Mouse (Mus musculus) megakaryocyte, embryonic 14.5 days (primary cell): ENCODE measurements around the gene Atp10b. TPM values are rescaled to one million over a fixed set of nuclear protein-coding genes. Genes with fewer than 3 reads are reported as not detected.

Experiments
- H3K27me3 ChIP-seq: replicated peaks from 2 replicates; pipeline ENCODE3; 2012; ENCODE audit warnings: inconsistent platforms
- H3K36me3 ChIP-seq: replicated peaks from 2 replicates; pipeline ENCODE3; 2012; ENCODE audit warnings: low read length, inconsistent platforms, mixed read lengths
- H3K4me1 ChIP-seq: 2 replicates; pipeline ENCODE4 v1.6.1; 2012; ENCODE audit warnings: inconsistent platforms
- H3K4me3 ChIP-seq: replicated peaks from 2 replicates; pipeline ENCODE3; 2012; ENCODE audit warnings: moderate library complexity, mild to moderate bottlenecking, inconsistent platforms
- H3K9me3 ChIP-seq: 2 replicates; pipeline ENCODE4 v1.6.1; 2012; ENCODE audit warnings: inconsistent platforms
- FLI1 ChIP-seq: IDR thresholded peaks from 2 replicates; pipeline ENCODE4 v1.6.1; 2012; ENCODE audit warnings: low read length, inconsistent platforms, mixed read lengths
- GATA1 ChIP-seq: IDR thresholded peaks from 3 replicates; pipeline ENCODE4 v1.6.1; 2012; ENCODE audit warnings: mixed read lengths, low read length, inconsistent platforms, borderline replicate concordance
- polyA plus RNA-seq: library from polyadenylated mRNA; stranded (reverse); fragments of >175 nt; gene quantifications from 2 replicates; pipeline ENCODE4 v1.2.3, GENCODE M21; 2012; ENCODE audit warnings: low replicate concordance; ENCODE audit not compliant: insufficient read depth

The Atp10b gene
- polyA plus RNA-seq, 1 experiment: not detected

DNA sequence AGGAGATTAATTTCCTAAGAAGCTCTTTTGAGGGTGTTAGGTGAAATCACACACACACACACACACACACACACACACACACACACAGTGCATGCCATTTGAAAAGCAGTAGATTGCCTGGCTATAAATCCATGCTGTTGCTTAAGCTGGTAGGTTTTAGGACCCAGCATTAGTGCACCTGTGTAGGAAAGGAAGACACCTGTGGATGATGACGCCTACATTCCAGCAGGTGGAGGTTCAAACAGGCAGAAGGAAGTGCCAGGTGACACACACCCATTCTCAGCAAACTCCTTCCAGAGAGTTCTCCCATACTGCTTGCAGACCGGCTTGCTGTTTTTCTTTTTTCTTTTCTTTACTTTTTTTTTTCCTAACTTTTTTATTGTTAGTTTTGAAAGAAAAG lies 5.7 kb downstream of the Atp10b start:
- H3K4me1 ChIP-seq: no peaks in the 10 kb centered on the region
- no peaks in the 10 kb centered on the region for H3K36me3 ChIP-seq
- no peaks in the 10 kb centered on the region for H3K27me3 ChIP-seq
- H3K9me3 ChIP-seq: no peaks in the 10 kb centered on the region
- H3K4me3 ChIP-seq: no peak overlapping the region
- TF ChIP-seq GATA1 (no peak), FLI1 (no peak)

DNA sequence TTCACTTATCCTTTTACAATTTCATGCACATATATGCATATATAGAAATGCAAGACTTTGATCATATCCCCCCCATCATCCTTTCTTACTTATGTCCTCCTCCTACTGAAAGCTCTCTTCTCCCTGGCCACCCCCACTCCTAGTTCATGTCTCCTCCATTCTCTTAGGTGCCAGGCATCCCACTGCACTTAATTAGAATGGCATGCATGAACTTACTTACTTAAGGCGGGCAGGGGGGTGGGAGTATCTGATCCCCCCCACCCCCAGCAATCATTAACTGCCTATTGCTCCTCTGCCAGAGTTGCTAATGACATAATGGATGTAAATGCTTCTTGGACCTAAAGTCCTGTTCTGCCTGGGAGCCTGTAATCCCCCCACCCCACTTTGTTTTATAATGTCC lies 9.1 kb downstream of the Atp10b start:
- TF ChIP-seq FLI1 (no peak), GATA1 (no peak)
- Histone ChIP-seq H3K4me3 (no peak overlapping the region), H3K9me3 (no peaks in the 10 kb centered on the region), H3K27me3 (no peaks in the 10 kb centered on the region), H3K4me1 (no peaks in the 10 kb centered on the region), H3K36me3 (no peaks in the 10 kb centered on the region)

DNA sequence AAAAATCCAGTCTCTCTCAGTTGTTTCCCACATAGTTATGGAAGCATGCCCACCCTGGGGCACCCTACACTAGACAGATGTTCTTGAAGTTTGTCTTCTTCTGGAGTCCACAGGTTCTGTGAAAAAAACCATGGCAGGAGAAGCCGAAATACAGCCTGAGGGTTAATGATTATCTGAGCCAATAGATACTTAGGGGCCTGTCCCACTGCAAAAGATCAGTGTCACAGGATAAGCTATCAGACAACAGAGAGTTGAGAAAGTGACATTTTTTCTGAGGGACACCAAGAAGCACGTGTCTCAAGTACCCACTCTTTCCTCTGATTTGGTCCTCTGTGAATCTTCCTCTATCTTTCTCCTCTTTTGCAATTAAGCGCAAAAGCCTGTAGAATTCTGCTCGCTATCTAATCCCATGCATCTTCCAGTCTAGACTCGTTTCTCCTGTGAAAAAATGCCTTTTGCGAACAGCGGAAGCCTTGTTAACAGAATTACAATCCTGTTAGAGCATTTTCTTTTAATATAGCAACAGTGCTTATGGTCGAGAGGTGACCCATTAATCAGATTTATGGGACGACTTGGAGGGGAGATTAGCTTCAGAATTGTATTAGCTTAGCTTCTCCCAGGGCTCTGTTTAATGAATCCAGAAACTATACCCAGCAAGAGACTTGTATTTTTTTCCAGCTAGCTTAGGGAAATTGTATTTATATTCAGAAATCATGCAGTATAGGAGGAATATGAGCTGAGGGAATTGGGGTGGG lies 10.7 kb downstream of the Atp10b start:
- Histone ChIP-seq H3K4me1 (no peaks in the 10 kb centered on the region), H3K36me3 (no peaks in the 10 kb centered on the region), H3K4me3 (no peak overlapping the region), H3K27me3 (no peaks in the 10 kb centered on the region), H3K9me3 (no peaks in the 10 kb centered on the region)
- TF ChIP-seq FLI1 (no peak), GATA1 (no peak)

DNA sequence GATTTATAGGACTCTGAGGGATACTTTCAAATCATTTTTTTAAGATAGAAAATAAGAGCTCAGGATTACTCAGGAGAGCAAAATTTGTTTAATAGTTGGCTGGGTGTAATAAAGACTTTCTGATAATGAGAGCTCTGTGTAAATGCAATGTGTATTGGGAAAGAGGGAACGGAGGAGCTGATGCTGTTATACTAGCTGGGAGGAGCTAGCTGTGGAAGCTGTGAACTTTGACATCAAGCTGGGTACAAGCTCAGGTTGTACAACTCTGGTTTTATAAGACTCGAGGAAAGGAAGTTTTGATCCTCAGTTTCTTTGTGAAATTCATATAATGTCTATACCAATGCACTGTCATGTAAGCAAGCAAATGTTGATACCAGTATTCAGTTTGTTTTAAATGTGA lies 20.9 kb downstream of the Atp10b start:
- no peaks in the 10 kb centered on the region for H3K36me3 ChIP-seq
- no peaks in the 10 kb centered on the region for H3K9me3 ChIP-seq
- no peaks in the 10 kb centered on the region for H3K27me3 ChIP-seq
- no peaks in the 10 kb centered on the region for H3K4me1 ChIP-seq
- TF ChIP-seq FLI1 (no peak), GATA1 (no peak)
- H3K4me3 ChIP-seq: no peak overlapping the region

DNA sequence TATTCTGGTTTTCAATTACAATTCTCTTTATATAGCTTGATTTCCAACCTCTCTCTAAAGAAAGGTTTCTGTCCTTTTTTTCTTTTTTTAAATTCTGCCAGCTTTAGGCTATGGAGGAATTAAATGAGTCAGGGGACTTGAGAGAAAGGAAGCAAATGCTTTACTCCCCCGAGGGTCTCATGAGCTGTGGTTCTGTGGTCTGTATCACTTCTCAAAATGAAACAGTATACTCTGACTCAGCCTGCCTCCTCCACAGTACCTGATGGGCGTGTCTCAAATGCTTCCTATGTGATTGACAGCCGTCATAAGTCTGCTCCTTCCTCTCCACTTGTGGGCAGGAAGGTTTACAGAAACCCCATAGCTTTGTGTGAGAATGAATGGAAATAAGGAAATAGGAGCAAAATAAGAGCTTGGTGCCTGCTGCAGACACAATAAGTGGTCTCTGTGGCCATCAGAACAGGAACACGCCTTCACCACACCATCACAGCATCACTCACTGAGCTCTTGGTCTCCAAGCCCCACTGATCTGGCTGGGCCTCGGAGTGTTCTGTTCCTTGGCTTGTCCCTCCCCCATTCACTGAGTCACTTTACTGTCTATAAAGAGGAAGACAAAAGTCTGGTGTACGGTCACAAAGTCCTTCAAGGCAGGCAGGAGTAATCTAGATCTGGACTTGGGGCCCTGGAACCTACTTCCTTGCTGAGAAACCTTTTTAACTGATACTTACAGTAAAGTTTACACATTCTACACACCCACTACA lies 24.9 kb downstream of the Atp10b start:
- TF ChIP-seq FLI1: no peak
- no peak for TF ChIP-seq GATA1
- no peak overlapping the region for H3K4me3 ChIP-seq

DNA sequence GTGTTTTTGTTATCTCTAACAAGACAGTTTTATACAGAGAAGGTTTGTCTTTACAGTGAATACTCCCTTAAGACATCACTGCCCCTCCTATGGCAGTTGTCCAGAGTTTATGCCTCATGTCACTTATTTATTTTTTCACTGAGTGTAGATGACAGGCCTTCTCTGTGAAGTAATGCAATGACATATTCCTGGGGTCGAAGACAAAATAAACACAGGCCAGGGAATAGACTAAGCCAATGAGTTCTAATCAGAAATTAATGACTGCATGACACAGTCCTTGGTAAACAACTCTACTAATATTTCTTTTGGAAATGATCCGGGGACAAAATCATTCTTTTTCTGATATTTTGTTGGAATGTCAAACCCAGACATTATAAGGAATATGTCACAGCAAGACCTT lies 32.7 kb downstream of the Atp10b start:
- TF ChIP-seq FLI1 (no peak), GATA1 (no peak)
- no peaks in the 10 kb centered on the region for H3K36me3 ChIP-seq
- H3K9me3 ChIP-seq: no peaks in the 10 kb centered on the region
- no peaks in the 10 kb centered on the region for H3K4me1 ChIP-seq
- H3K4me3 ChIP-seq: no peak overlapping the region
- H3K27me3 ChIP-seq: no peaks in the 10 kb centered on the region

More for the DNA sequence above, 24.9 kb downstream of the Atp10b start:
- Histone ChIP-seq H3K27me3 (no peaks in the 10 kb centered on the region), H3K36me3 (no peaks in the 10 kb centered on the region), H3K9me3 (no peaks in the 10 kb centered on the region), H3K4me1 (no peaks in the 10 kb centered on the region)

DNA sequence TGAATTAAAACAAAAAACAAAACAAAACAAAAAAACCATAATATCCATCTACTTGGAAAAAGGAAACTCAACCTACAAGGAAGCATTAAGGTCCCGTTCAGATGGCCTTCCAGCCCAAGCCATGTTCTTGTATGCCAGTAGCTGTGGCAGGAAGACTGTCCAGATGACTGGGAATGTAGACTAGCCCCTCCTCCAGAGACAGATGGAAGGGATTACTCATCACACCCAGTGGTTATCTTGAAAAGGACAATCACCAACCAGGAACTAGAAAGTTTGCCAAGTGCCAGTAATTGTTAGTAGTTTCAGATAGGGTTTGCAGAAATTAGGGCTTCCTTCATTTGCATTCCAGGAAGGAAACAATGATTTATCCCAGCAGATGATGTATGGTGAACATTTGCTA lies 33.1 kb downstream of the Atp10b start:
- no peaks in the 10 kb centered on the region for H3K36me3 ChIP-seq
- H3K9me3 ChIP-seq: no peaks in the 10 kb centered on the region
- no peak overlapping the region for H3K4me3 ChIP-seq
- H3K4me1 ChIP-seq: no peaks in the 10 kb centered on the region
- no peak for TF ChIP-seq GATA1
- H3K27me3 ChIP-seq: no peaks in the 10 kb centered on the region

DNA sequence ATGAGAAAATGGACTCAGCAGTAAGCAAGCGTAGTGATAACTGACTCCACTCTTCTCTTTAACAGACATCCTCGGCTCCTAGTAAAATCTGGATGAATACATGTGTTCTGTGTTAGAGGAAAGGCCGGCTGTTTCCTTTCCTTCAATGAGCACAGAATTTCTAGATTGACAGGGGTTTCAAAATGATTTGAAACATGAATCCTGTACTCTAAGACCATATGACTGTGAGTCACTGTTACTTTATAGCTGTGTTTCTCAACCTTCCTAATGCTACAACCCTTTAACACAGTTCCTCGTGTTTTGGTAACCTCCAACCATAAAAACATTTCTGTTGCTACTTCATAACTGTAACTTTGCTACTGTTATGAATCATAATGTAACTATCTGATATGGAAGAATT lies 33.8 kb downstream of the Atp10b start:
- TF ChIP-seq GATA1 (no peak), FLI1 (no peak)
- Histone ChIP-seq H3K27me3 (no peaks in the 10 kb centered on the region), H3K4me3 (no peak overlapping the region), H3K36me3 (no peaks in the 10 kb centered on the region), H3K9me3 (no peaks in the 10 kb centered on the region), H3K4me1 (no peaks in the 10 kb centered on the region)

DNA sequence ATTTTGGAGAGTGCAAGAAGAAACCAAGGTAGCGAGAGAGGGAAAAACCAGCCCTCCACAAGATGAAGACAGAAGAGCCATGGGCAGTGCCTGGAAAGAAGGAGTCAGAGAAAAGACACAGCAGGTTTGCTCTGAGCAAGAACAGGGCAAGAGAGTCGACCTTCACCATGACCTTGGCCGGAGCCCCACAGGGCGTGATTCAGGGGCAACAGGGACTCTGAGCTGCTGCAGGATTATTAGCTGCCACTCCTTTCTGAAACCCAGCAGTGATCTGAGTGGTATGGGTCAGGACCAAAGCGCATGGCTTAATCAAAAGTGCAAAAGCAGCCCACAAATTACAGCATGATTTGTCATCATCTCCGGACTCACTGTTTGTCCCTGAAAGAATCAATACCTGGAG lies 36.6 kb downstream of the Atp10b start:
- H3K4me3 ChIP-seq: no peak overlapping the region
- TF ChIP-seq FLI1 (no peak), GATA1 (no peak)
- H3K27me3 ChIP-seq: no peaks in the 10 kb centered on the region
- no peaks in the 10 kb centered on the region for H3K4me1 ChIP-seq
- H3K9me3 ChIP-seq: no peaks in the 10 kb centered on the region
- no peaks in the 10 kb centered on the region for H3K36me3 ChIP-seq

DNA sequence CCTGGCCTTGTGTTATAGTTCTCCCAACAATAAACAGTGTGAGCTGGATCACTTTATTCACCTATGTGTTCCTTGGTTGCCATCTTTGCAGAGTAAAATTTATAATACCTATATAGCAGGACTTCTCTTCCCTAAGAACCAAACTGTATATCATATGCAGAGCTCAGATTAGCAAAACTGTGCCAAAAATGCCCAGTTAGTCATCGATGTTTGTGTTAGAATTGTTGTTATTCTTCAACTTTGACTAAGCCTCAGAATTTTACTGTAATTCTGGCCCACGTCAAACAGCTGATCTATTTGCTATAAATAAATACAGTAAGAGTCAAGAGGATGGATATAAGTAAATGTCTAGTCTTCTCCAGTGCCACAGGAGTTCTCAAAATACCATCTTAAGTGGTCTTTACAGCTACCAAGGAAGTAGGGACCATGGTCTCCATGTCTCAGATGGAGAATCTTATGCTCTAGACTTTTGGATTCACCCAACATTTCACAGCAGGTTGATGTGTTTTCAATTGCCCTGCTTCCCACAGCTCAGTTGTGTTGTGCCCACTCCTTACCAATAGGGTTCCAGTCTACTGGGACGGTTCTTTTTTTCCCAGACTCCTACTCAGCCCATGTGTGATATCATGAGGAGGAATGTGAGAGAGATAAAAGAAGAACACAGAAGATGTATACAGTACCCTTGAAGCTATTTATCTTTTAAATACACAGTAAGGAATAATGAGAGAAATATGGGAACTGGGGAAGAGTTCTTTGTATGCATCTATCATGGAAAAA lies 40.3 kb downstream of the Atp10b start:
- no peak for TF ChIP-seq FLI1
- no peak for TF ChIP-seq GATA1
- H3K9me3 ChIP-seq: no peaks in the 10 kb centered on the region
- no peaks in the 10 kb centered on the region for H3K4me1 ChIP-seq
- H3K36me3 ChIP-seq: no peaks in the 10 kb centered on the region
- H3K4me3 ChIP-seq: no peak overlapping the region
- H3K27me3 ChIP-seq: no peaks in the 10 kb centered on the region
